Mouse (Mus musculus): ENCODE measurements around the gene Gm1123. TPM values are rescaled to one million over a fixed set of nuclear protein-coding genes. Genes with fewer than 3 reads are reported as not detected.

The Gm1123 gene
- not detected in 2 replicates for polyA plus RNA-seq (2012; rRNA removed)

DNA sequence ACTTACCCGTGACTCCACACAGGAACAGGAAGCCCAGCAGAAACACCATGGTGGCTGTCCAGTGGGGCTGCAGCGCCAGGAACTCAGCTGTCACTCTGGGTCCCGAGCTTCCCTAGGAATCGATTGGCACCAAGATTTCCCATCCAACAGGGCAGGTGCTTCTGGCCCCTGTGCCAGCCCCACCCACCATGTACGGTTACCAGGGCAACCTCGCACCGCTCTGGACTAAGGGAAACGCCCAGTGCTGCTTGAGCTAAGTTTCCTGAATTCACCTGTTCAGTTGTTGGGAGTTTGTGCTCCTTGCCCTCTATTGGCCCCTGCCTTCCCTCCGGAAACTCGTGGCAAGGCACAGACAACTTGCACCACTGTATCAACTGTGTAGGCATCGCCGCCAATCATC, at the start of gene Gm1123:
Gm1123 (minus strand) TSS at position 141 of the 400 bp plus-strand sequence.
- no peak for DNase-seq (ENCODE audit: low spot score)

- no peak for DNase-seq (ENCODE audit: low spot score)
Measured at GRCm38 (mm10) chr9:99081718-99082117, 46.2 kb upstream of the Gm1123 start.

DNA sequence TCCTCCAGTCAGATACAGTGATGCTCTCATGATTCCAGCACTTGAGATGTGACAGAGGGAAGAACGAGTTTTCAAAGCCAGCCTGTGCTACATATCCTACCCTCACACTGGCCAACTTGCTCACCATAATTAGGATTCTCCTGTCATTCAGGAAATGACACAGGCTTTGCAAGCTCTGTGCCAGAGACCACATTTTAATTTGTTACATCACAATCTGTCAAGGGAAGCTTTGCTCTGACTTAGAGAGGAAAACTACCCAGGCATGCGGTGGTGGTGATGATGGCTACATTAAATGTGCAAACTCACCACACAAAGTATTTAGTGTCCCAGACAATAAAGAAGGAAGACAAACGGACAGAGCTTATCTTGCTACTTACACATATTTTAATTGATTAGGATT, 45.8 kb upstream of the Gm1123 start:
- no peak for DNase-seq (ENCODE audit: low spot score)

- no peak for DNase-seq (ENCODE audit: low spot score)
Measured at GRCm38 (mm10) chr9:99080657-99081056, 45.1 kb upstream of the Gm1123 start.

DNA sequence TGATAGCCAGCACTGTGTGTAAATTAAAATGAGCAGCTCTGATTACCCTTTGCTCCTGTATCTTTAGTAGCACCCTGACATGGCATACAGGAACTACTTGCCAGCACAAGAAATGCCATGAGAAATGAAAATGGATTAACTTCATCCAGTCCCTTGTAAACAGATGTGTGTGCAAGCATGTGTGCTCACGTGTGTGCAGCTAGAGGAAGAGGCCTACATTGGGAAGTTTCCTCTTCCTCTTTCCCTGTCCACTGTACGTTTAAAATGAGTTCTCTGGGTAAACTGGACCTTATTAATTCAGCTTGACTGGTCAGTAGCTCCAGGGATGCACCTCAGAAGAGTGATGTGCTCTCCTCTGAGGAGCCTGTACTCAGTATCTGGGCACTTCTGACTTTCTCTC, 38.9 kb upstream of the Gm1123 start:
- DNase-seq (ENCODE audit: low spot score): no peak

DNA sequence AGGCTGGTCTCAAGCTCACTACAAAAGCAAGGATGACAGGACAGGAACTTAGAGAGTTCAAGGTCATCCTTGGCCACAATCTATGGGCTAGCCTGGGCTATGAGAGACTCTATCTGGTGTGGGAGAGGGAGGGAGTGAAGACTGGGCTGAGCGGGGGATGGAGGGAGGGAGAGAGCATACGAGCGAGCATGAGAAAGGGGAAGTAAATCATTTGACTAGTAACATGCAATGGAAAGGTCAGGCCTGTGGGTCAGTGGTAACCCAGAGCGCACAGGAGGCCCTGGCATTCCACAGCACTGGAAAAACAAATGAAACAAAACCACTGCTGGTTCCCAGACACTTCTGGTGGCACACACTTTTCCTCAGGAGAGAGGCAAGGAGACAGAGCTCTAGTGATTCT, 37.0 kb upstream of the Gm1123 start:
- DNase-seq (ENCODE audit: low spot score): no peak

GRCm38 (mm10) chr9:99065311-99065710, 29.8 kb upstream of the Gm1123 start:
- no peak for DNase-seq (ENCODE audit: low spot score)

DNA sequence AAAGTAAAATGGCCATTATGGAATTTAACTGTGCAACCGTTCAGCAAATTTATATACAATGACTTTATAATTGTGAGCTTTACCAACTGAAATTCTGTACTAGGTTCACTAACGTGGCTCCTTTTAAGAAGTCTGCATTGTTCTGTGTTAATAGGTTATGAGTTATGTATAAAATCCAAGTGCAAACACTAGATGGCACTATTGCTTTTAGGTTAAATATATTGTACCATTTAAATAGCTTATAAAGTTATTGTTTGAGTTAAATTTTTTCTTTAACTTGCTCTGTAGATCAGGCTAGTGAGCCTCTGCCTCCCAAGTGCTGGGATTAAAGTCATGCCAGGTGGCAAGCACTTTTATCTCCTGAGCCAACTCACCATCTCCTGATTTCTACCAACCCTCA, 28.7 kb upstream of the Gm1123 start:
- DNase-seq (ENCODE audit: low spot score): no peak

DNA sequence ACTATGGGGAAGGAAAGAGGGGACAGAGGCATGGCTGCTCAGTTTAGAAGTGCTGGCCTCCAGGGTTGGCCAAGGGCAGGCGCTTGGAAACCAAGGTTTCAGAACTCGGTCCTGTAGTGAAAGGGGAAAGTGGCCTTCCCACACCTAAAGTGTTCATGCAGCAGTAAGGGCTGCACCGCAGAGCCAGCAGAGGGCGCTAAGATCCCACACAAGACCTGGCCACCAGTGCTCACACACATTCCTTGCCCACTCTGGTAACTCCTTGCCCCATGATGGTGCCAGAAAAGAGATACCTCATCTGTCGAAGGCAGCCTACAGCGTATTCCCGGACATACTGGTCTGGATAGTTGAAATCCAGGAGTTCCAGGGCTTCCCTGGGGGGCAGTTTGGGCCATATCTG, 27.0 kb upstream of the Gm1123 start:
- DNase-seq (ENCODE audit: low spot score): peak; percentile 61

DNA sequence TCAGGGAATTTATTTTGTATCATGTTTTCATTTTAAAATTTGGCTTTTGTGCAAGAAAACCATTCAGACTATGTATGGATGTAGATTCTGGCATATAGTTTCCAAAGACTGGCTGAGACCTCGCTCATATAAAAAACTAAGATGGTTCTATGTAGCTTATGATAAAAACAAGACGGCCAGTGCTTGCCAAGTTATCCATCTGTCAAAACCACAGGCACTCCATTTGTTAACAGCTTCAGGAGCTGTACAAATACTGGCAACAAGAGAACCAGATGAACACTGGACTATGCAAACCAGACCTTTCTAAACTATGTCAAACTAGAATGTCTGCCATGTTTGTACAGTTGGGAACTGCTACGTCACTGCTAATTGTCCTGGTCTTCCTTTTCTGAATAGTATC, 22.2 kb upstream of the Gm1123 start:
- DNase-seq (ENCODE audit: low spot score): no peak

DNA sequence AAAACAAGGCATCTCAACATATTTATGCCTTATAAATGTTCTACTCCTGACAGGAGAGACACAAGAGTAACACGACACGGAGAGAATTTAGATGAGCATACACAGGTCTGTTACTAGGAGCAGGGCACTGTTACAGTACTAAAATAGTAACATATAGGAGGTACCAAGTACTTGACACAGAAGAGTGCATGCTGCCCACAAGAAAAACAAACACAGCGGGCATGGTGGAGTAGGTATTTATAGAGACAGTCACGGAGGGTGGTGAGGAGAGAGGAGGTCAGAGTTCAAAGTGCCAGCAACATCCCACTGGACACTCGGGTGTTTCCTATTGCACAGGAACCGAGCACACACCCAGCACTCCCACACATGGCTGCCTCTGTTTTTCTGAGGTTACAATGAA, 14.2 kb upstream of the Gm1123 start:
- no peak for DNase-seq (ENCODE audit: low spot score)

DNA sequence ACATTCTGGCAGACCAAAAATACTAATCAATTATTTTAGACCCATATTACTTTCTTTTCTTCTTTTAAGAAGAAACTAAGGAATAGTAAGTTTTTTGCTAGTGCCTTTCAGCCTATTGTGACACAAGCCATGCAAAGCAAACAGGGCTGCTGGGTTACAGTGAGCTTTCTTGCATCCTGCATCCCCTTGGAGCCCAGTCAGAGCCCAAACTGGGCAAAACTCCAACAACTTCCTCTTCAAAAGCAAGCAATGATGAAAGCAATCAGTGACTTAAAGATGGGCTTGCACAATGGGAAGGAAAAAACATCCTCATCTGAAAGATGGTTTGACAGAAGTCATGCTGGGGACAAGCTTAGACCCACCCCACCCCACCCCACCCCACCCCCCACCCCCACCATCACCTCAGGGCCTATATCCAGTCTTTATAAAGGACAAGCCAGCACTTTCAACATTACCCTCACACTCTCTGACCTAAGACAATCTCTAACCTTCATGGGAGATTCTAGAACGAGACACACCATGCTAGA, 13.3 kb upstream of the Gm1123 start:
- no peak for DNase-seq (ENCODE audit: low spot score)

DNA sequence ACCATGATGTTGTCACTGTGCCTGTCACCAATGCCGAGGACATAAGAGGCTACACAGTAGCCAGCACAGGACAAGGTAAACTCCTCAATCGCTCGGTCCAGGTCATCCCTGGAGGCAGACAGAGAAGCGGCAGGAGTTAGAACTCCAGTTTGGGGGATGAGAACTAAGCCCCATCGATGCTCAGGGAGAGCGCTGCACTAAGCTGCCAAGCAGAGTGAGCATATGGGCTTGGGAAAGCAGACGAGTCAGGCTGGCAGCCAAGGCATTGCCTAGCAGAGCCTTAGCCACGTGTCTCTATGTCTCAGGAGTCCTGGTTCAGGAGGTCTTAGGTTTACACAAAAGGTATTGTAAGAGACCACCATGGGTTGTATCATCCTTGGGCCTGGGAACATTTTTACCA, 9.2 kb upstream of the Gm1123 start:
- DNase-seq (ENCODE audit: low spot score): no peak

- DNase-seq (ENCODE audit: low spot score): no peak
Measured at GRCm38 (mm10) chr9:99042641-99043040, 7.1 kb upstream of the Gm1123 start.

DNA sequence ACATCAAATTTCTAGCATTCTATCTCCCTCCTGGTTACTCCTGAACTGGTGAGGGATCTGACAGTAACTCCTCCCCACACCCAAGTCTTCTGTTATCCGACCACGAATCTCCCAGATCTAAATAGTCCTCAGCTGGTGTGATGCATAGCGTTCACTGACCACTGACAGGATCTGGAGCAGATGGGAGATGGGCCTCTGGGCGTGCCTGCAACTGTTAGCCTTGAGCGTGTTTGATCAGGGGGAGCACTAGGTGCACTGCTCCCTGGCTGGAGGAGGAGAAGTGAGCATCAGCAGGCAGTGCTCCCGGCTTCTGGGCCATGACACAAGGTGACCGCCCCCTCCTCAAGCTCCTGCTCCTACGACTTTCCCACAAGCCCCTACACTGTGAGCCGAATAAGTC, 6.5 kb upstream of the Gm1123 start:
- DNase-seq (ENCODE audit: low spot score): no peak

DNA sequence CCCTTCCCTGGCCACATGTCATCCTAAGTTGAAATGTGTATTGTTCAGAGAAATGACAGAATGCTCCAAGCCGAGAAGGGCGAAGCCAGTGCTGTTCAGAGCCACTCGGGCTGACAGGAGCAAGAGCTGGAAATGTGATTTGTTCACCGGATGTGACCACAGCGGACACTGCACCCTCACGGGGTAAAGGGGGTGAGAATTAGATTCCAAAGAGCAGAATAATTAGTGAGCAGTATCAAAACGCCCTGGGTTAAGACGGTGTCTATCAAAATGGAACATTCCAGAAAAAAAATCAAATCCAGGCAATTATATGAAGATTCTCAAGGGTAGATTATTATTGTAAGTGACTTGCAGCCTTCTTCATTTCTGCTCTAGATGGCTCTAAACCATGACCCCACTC, 1.4 kb downstream of the Gm1123 start:
- DNase-seq (ENCODE audit: low spot score): no peak

- no peak for DNase-seq (ENCODE audit: low spot score)
Measured at GRCm38 (mm10) chr9:99032031-99032430, 3.5 kb downstream of the Gm1123 start.

GRCm38 (mm10) chr9:99021751-99022150, 13.8 kb downstream of the Gm1123 start:
- DNase-seq (ENCODE audit: low spot score): no peak

- no peak for DNase-seq (ENCODE audit: low spot score)
Measured at GRCm38 (mm10) chr9:99021166-99021565, 14.3 kb downstream of the Gm1123 start.

- no peak for DNase-seq (ENCODE audit: low spot score)
Measured at GRCm38 (mm10) chr9:99017679-99018078, 17.8 kb downstream of the Gm1123 start.

DNA sequence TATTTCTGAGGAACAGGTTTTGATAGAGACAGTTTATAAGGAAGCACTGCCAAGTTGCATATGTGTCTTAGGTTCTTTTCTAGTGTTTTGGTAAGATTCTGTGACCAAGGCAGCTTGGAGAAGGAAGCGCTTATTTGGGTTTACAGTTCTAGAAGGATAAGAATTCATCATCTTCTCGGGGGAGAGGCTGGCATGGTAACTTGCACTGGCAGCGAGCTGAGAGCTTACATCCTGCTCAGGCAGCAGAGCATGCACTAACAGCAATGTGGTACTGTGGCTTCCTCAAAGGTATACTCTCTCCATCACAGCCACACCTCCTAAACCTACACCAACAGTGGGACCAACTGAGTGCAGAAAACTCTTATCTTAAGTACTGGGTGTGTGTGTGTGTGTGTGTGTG, 18.8 kb downstream of the Gm1123 start:
- DNase-seq (ENCODE audit: low spot score): no peak

DNA sequence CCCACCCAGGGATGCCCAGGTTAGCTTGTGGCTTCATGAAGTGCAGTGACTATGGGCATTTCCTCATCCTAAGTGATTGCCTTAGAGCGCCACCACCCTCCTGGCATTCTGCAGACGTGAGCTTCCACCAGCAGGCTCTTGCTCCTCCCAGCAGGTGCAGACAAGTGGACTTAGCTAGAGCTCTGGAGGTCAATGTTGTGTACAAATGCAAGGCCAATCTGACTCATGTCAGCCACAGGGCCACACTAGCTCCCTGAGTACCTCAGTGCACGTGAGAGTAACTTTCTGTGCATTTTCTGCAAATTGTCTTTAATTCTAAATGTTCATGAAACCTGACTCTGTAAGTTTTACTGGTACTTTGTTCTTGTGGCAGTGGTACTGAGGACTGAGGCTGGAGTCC, 19.2 kb downstream of the Gm1123 start:
- DNase-seq (ENCODE audit: low spot score): no peak

DNA sequence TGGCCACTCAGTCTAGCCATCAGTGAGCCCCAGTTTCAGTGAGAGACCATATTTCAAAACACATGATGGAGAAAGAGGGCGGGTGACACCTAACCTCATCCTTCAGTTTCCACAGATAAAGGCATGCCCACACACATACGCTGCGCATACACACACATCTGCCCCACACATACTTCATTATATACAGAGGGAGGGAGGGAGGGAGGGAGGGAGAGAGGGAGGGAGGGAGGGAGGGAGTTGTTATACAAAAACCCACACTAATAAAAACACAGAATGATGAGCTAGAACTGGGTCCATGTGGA, 25.7 kb downstream of the Gm1123 start:
- no peak for DNase-seq (ENCODE audit: low spot score)

- DNase-seq (ENCODE audit: low spot score): no peak
Measured at GRCm38 (mm10) chr9:99009069-99009897, 26.2 kb downstream of the Gm1123 start.
